Mouse (Mus musculus): ENCODE data around the gene Gm10392.
"Not testable (repeated sequence)": the region's sequence is repeated elsewhere in the genome, so short reads cannot be mapped to it uniquely, and the experiment has no call there.

Gm10392 gene

GRCm38 (mm10) chr11:77519043-77519442 lies at the start of gene Gm10392:
Gm10392 (minus strand) TSS chr11:77519198.
- DNase-seq = peak; percentile 86

GRCm38 (mm10) chr11:77545261-77545660 lies 26.3 kb upstream of the Gm10392 start:
- DNase-seq = no peak

- DNase-seq = no peak
Observed at GRCm38 (mm10) chr11:77532202-77532846, 13.3 kb upstream of the Gm10392 start.

- no peak for DNase-seq
Observed at GRCm38 (mm10) chr11:77530862-77531261, 11.9 kb upstream of the Gm10392 start.

GRCm38 (mm10) chr11:77529644-77530043 lies 10.6 kb upstream of the Gm10392 start:
- no peak for DNase-seq

- DNase-seq = not testable (repeated sequence)
Observed at GRCm38 (mm10) chr11:77528420-77528819, 9.4 kb upstream of the Gm10392 start.

GRCm38 (mm10) chr11:77525804-77526486 lies 6.9 kb upstream of the Gm10392 start:
- no peak for DNase-seq

- DNase-seq = peak; percentile 75
Observed at GRCm38 (mm10) chr11:77520601-77521529, 1.9 kb upstream of the Gm10392 start.

GRCm38 (mm10) chr11:77518051-77518798 lies 773 bp downstream of the Gm10392 start:
- DNase-seq = peak; percentile 65

GRCm38 (mm10) chr11:77516553-77517425 lies 2.2 kb downstream of the Gm10392 start:
- no peak for DNase-seq

GRCm38 (mm10) chr11:77515637-77516552 lies 3.1 kb downstream of the Gm10392 start, which contains the start of gene Trp53i13:
Trp53i13 (minus strand) TSS chr11:77515980.
- DNase-seq = peak; percentile 68

- peak; percentile 80 for DNase-seq
Observed at GRCm38 (mm10) chr11:77514832-77515636, 4.0 kb downstream of the Gm10392 start, which contains the start of gene Abhd15. Abhd15 (plus strand) TSS chr11:77515121.

GRCm38 (mm10) chr11:77514281-77514831 lies 4.6 kb downstream of the Gm10392 start:
- no peak for DNase-seq

GRCm38 (mm10) chr11:77513811-77514170 lies 5.2 kb downstream of the Gm10392 start:
- no peak for DNase-seq

- DNase-seq = peak; percentile 91
Observed at GRCm38 (mm10) chr11:77512891-77513810, 5.8 kb downstream of the Gm10392 start.

GRCm38 (mm10) chr11:77511336-77511735 lies 7.7 kb downstream of the Gm10392 start:
- no peak for DNase-seq

GRCm38 (mm10) chr11:77508068-77509021 lies 10.7 kb downstream of the Gm10392 start:
- peak; percentile 92 for DNase-seq
